Mouse (Mus musculus): ENCODE data around the gene Gm10801. TPM values are rescaled to one million over a fixed set of nuclear protein-coding genes. Genes with fewer than 3 reads are reported as not detected.

Gm10801 gene
- polyA plus RNA-seq (2012; rRNA removed): not detected in 2 replicates

DNA sequence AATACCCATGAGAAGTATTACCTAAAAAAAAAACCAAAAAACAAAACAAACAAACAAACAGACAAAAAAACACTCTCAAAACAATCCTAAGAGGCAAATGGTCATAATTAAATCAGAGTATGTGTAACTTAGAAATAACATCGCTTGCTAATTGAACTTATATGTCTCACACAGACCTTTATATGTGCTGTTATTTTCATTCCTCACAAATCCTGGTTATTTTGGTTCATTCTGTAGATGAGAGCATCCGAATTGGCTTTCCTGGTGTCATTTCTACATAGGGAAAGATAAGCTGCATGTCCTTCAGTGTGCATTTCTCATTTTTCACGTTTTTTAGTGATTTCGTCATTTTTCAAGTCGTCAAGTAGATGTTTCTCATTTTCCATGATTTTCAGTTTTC, at the start of gene Gm10801:
TSS of gene Gm10801 (plus strand) at position 301 of the 400 bp plus-strand sequence.

GRCm38 (mm10) chr2:98667201-98667600, 5.2 kb downstream of the Gm10801 start, which contains the start of gene Gm10800:
TSS of gene Gm10800 (minus strand) at chr2:98667301.

Other genes with a start within 250 kb of the Gm10801 start
- gene Gm10800, start 5.1 kb downstream of the Gm10801 start, polyA plus RNA-seq (2012; rRNA removed): not detected in 2 replicates

Data from liver, embryonic 14 days (tissue).